Mouse (Mus musculus): Measurements from ENCODE around the gene Defb7.

The Defb7 gene

GRCm38 (mm10) chr8:19494797-19495196 is at the start of gene Defb7:
Defb7 (plus strand) TSS chr8:19495097.
- POLR2A ChIA-PET, result no interaction called here
- CTCF ChIA-PET, result no interaction called here

- ChIA-PET CTCF (no interaction called here), POLR2A (no interaction called here)
Observed at GRCm38 (mm10) chr8:19446378-19446777, 48.5 kb upstream of the Defb7 start.

- POLR2A ChIA-PET, result no interaction called here
- CTCF ChIA-PET, result no interaction called here
Observed at GRCm38 (mm10) chr8:19461355-19461754, 33.5 kb upstream of the Defb7 start.

- ChIA-PET POLR2A (no interaction called here), CTCF (no interaction called here)
Observed at GRCm38 (mm10) chr8:19469026-19469425, 25.9 kb upstream of the Defb7 start.

- ChIA-PET POLR2A (no interaction called here), CTCF (no interaction called here)
Observed at GRCm38 (mm10) chr8:19500524-19500923, 5.6 kb downstream of the Defb7 start.

- ChIA-PET POLR2A (interaction anchor here in 1 of 4 experiments (0.6 kb wide), 1 partner anchor 581 kb away, joined by 5 read pairs; no protein-coding TSS in a partner anchor), CTCF (no interaction called here)
Observed at GRCm38 (mm10) chr8:19535195-19535829, 40.4 kb downstream of the Defb7 start.

GRCm38 (mm10) chr8:19540376-19540775 is 45.5 kb downstream of the Defb7 start:
- CTCF ChIA-PET, result no interaction called here
- POLR2A ChIA-PET, result no interaction called here

All from embryonic stem cell, embryonic (primary cell).